Mouse (Mus musculus) G1E (cell line): ENCODE results near the gene Cdk1. TPM values are rescaled to one million over a fixed set of nuclear protein-coding genes. Genes with fewer than 3 reads are reported as not detected.

Experiments used
- ATAC-seq: 2 replicates; pipeline ENCODE4 v1.8.0; 2016; ENCODE audit warnings: mild to moderate bottlenecking; ENCODE audit not compliant: insufficient number of reproducible peaks, poor library complexity, low FRiP score, severe bottlenecking; ENCODE audit errors: extremely low read depth
- DNase-seq: peaks from one replicate; pipeline ENCODE4 v3.0.0; 2012; ENCODE audit warnings: low spot score
- H3K27me3 ChIP-seq: 2 replicates; pipeline ENCODE4 v1.6.1; 2012; ENCODE audit warnings: mild to moderate bottlenecking, low read length, inconsistent platforms; ENCODE audit not compliant: insufficient read depth
- H3K36me3 ChIP-seq: replicated peaks from 2 replicates; pipeline ENCODE3; 2012; ENCODE audit warnings: mild to moderate bottlenecking, inconsistent platforms
- H3K4me1 ChIP-seq: 2 replicates; pipeline ENCODE4 v1.6.1; 2012; ENCODE audit warnings: low read depth, low read length, inconsistent platforms, mixed read lengths; ENCODE audit not compliant: insufficient read depth
- H3K4me3 ChIP-seq: 2 replicates; pipeline ENCODE4 v1.5.1; 2012; ENCODE audit warnings: low read depth, mild to moderate bottlenecking, inconsistent platforms, low read length, moderate library complexity, mixed read lengths
- H3K9me3 ChIP-seq: replicated peaks from 2 replicates; pipeline ENCODE4 v1.6.1; 2012; ENCODE audit warnings: inconsistent platforms
- CTCF ChIP-seq: IDR thresholded peaks from 2 replicates; pipeline ENCODE4 v1.5.1; 2012; ENCODE audit warnings: low read depth, low read length, inconsistent platforms, mixed read lengths
- GATA1 ChIP-seq: IDR thresholded peaks from 2 replicates; pipeline ENCODE4 v1.6.1; 2012; ENCODE audit warnings: borderline replicate concordance, low read length, inconsistent platforms, mixed read lengths
- GATA2 ChIP-seq: IDR thresholded peaks from 2 replicates; pipeline ENCODE4 v1.6.1; 2012; ENCODE audit warnings: low read depth, low read length, inconsistent platforms, borderline replicate concordance
- POLR2AphosphoS5 ChIP-seq: IDR thresholded peaks from 2 replicates; pipeline ENCODE4 v1.6.1; 2012; ENCODE audit warnings: low read depth, low read length, inconsistent platforms; ENCODE audit not compliant: insufficient replicate concordance
- TAL1 ChIP-seq: conservative IDR thresholded peaks from 2 replicates; pipeline ENCODE4 v1.6.1; 2012; ENCODE audit warnings: low read depth, low read length, inconsistent platforms, mixed read lengths
- polyA plus RNA-seq: library from polyadenylated mRNA; stranded (reverse); fragments of >175 nt; gene quantifications from 2 replicates; pipeline ENCODE4 v1.2.3, GENCODE M21; 2012
- total RNA-seq, 2 experiments: library from RNA; stranded (forward) in 1 of 2; stranded (reverse) in 1 of 2; fragments of 200-1000 nt in 1 of 2; fragments of >200 nt in 1 of 2; fragmentation: Nextera tagmentation in 1 of 2; gene quantifications; 2 replicates each; pipeline ENCODE4 v1.2.3; 2014 to 2017

Cdk1 gene
- total and polyA plus RNA-seq, 3 experiments = 71.6 to 273 (median 83.2) TPM

GRCm38 (mm10) chr10:69286939-69287338 is 65.8 kb downstream of the Cdk1 start:
- Histone ChIP-seq H3K4me3 (no peak overlapping the region), H3K9me3 (peaks cover 71% of the 10 kb centered on the region), H3K27me3 (no peaks in the 10 kb centered on the region), H3K36me3 (no peaks in the 10 kb centered on the region), H3K4me1 (no peaks in the 10 kb centered on the region)
- DNase-seq (no peak), ATAC-seq (no peak)
- TF ChIP-seq POLR2AphosphoS5 = no peak
- TF ChIP-seq TAL1 = no peak
- TF ChIP-seq GATA2 = no peak
- TF ChIP-seq CTCF = no peak
- TF ChIP-seq GATA1 = no peak

Other genes starting within 250 kb of the Cdk1 start
- not detected in 2 replicates for gene Rhobtb1, start 201.5 kb downstream of the Cdk1 start, total RNA-seq (2014; fragmentation: Nextera tagmentation)
- gene Rhobtb1, start 201.5 kb downstream of the Cdk1 start, total RNA-seq (2017) = 0.05 and 0.12 TPM in 2 replicates
- gene Rhobtb1, start 201.5 kb downstream of the Cdk1 start, polyA plus RNA-seq = not detected in 2 replicates
- gene A930033H14Rik, start 139.8 kb downstream of the Cdk1 start, total RNA-seq (2014; fragmentation: Nextera tagmentation) = not detected in 2 replicates
- 0.11 TPM in 1 of 2 replicates, not detected in the other for gene A930033H14Rik, start 139.8 kb downstream of the Cdk1 start, total RNA-seq (2017)
- gene A930033H14Rik, start 139.8 kb downstream of the Cdk1 start, polyA plus RNA-seq = not detected in 2 replicates
- not detected in 2 replicates for gene Ank3, start 45.8 kb upstream of the Cdk1 start, total RNA-seq (2014; fragmentation: Nextera tagmentation)
- gene Ank3, start 45.8 kb upstream of the Cdk1 start, total RNA-seq (2017) = 0.52 and 0.98 TPM in 2 replicates
- gene Ank3, start 45.8 kb upstream of the Cdk1 start, polyA plus RNA-seq = not detected in 2 replicates